Mouse (Mus musculus): ENCODE results near the gene Swap70. TPM values are rescaled to one million over a fixed set of nuclear protein-coding genes. Genes with fewer than 3 reads are reported as not detected.
A peak's percentile ranks its signal among the peaks of the same experiment; 100 is the strongest.

The Swap70 gene
- total RNA-seq, 2 experiments from 2014 or later = 11.5 to 16.2 TPM

DNA sequence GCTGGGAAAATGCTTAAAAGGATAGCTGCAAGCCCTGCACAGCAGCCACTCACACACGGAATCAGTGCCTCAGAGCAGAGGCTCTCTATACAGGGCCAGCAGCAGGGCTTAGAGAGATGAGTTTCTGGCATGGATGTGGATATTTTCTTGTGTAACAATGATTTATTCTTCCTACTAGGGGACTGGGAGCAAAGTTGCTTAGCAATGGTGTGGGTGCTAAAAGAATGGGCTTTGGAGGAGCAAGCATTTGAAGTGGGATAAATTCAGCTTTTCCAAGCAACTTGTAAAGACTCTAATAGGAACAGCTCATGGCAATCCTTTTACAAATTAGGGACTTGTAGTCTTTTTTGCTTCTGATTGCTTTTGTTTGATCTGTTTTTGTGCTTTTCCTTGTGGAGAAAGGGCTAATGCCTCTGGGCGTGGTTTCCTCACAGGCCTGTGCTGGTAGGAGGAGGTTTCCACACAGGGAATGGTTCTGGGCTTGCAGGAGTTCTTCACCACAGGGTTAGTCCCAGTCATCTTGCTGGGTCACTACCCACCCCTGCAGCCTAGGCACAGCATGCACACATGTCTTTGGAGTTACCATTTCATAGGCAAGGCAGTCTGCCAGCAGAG, 16.4 kb downstream of the Swap70 start:
- DNase-seq = no peak

DNA sequence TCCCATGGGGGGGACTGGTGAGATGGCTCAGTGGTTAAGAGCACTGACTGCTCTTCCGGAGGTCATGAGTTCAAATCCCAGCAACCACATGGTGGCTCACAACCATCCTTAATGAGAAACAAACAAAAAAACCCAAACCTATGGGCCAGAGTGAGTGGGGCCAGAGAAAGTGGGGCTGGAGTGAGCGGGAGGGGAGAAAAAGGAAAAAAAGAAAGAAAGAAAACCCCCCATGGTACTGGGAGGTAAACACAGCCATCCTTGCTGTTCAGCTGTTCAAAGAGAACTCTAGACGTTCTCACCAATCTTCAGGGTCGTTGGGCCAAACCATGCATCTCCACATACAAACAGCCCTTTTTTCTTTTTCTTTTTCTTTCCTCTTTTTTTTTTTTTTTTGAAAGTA, 18.1 kb downstream of the Swap70 start:
- DNase-seq = no peak

DNA sequence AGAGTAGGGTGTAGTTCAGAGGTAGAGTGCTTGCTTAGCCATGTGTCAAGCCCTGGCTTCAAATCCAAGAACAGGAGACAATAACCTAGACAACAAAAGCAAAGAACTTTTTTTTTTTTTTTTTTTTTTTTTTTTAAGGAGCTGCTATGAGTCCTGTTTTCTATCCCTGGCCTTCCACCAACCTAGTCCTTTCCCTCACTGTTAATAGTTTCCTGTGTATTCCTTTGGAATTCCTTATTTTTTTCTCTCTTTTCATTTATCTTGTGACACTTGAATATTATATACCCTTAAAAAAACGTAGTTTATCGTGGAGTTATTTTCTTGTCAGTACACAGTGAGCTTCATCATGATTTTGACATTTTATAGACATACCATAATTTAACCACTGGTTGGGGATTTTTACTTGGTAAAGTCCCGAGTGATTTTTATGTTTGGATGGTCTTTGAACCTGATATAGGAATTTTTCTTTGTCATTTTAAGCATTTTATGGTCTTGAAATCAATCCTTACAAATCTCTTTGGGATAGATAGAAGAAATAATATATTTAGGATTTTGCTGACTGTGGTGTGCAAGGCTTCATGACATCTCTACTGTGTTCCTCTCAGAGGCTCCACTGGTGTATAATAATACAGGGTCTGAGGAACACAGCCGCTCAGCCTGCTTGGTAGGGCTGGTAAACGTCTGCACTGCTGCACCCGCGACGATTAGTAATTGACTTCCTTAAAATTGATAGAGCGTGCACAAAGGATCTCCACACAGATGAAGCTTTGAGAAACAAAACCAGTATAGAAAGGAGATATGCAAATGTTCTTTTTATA, 20.2 kb downstream of the Swap70 start:
- DNase-seq = no peak

DNA sequence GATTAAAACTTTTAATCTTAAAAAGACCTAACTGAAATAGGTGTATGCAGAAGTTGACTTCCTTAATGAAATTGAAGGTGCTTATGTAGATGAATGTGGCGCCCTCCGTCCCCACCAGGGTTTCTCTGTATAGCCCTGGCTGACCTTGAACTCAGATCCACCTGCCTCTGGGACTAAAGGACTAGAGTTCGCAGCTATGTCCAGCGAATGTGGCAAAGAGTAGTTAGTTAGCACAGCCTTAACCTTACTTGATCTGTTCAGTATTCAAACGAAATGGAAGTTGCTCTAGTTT, 20.7 kb downstream of the Swap70 start:
- no peak for DNase-seq

DNA sequence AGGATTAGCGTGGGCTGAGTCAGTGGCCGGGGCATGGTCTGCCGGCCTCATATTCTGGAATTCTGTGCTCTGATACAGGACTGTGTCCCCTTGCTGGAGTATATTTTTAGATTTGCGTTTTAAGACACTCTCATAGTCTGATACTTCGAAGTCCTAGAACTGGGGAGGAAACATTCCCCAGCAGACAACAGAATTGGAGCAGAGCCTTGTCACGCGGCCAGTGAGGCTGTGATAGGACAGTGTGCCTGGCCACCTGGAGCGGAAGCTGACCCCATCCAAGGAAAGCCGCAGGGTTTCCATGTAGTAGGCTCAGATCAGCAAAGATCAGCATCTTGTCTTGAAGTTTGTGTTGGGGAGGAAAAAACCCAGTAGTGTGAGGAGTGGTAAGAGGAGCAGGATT, 23.6 kb downstream of the Swap70 start:
- DNase-seq = peak; percentile 56

DNA sequence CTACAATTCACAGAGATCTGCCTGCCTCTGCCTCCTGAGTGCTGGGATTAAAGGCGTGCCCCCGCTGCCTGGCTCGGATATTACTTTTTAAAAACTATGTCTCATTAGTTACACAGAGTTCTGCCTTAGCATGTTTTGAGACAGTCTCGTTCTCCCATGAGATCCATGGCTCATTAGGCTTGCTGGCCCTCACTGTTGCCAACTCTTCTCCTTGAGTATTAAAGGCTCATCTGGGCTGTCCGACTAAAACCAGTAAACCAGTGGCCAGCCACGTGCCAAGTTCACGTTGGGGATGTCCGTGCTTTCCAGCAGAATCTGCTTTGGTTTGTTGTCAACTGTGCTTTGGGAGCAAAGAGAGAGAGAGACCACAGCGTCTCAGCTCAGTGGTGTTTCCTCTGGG, 25.0 kb downstream of the Swap70 start:
- DNase-seq = no peak

DNA sequence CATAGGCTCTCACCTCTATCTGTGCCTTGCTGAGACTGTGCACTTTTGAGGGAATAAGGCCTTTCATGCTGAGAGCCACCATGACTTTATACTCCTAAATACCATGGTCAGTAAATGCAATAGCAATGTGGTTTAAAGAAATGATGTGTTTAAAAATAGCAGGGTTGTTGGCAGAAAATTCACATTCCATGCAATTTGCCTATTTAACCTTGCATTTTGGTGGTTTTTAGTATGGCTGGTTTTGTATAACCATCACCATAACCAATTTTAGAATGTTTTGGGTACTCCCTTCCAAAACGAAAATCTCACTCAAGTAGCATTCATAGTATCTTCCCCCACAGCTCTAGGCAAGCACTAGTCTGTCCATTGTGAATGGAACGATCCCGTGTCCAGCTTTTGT, 26.3 kb downstream of the Swap70 start:
- no peak for DNase-seq

DNA sequence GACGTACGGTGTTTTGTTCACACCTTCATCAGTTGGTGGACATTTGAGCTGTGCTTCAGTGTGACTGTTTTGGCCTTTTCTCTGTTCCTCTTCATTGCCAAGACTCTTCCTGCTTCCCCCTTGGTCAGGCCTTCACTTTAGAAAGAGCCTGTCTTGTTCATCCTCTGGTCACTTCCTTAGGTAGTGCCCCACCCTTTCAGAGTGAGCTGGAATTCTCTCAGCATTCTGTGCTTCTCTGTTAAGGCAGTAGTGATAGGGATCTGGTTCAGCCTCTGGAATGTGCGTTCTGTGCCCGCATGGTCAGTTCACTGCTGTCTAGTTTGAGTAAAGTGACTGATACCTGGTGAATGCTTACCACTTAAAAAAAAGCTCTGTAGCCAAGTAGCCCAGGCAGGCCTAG, 27.2 kb downstream of the Swap70 start:
- DNase-seq = no peak

DNA sequence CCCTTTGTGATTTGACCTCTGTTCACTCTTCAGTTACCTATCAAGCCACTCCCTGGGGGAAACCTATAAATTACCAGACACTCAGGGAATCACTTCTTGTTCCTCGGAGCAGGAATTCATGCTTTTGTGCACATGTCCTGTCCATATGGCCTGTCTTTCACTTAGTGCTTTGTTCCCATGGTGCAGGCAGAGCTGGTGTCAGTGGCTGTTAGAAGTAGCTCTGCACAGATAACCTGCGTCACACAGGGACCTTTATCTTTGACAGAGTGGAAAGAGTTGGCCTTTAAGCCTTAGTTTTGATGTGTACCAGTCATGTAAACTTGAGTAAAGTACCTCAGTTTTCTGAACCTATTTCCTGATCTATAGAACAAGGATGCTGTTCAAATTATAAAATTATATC, 32.4 kb downstream of the Swap70 start:
- no peak for DNase-seq

DNA sequence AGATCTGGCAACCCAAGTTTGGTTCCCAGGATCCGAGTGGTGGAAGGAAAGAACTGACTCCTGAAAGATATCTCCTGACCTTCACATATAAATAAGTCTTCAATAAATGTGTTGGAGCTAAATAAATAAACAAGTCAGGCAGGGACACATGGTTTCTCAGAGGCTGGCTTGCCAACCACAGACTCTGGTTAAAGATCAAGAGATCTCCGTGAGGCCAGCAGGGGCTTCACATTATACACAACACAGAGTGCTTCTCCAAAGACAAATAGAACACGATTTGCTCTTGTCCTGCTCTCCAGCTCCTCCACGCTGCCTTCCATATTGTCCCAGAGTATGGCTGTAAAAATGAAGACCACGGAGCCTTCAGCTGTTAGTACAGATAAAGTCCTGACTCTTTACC, 32.9 kb downstream of the Swap70 start:
- DNase-seq = no peak

DNA sequence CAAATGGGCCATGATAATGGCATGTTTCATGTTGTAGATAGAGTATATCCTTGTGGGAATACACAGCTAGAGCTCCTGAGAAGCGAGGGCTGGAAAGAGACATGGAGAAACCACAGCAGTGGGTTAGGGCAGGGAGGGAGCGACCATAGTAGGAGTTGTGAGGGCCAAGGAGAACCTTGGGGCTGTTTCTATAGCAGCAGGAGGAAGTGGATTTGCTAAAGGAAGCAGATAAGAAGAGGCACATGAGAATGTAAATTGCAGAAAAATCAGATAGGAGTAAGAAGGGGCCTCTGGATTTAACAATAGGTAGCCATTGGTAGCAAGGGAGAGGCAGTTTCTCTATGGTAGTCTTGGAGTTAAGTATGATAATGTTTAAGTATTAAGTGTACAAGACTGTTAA, 35.5 kb downstream of the Swap70 start:
- no peak for DNase-seq

DNA sequence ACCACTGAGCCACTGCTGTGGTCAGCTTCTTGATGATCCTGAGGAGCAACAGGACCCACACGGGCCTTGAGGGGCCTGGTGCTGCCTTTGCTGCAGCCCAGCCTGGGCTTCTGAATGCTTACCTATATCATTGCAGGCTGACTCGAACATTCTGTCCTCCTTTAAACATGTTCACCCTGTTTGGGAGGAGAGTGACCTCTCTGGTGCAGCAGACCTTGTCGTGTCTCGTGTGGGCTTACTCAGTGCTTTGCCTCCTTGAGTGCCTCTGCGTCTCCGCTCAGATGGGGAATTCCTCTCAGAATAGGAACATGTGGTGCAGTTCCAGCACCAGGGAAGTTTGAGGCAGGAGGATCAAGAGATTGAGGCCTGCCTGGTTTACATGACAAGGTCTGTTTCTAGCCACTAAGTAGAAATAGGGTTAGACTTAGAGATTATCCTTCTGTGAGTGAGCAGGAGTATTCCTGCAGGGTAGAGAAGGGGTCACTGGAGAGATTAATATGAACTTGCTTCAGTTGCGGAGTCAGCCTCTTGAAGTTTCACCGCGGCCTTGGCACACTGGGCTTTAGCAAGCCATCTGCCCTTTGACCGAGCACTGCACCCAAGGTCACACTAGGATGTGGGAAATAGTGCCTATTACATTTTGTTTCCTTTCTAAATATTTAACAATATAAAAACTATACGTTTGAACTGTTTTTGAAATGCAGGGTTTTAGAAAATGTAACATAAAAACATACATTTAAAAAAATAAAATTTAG, 36.9 kb downstream of the Swap70 start:
- DNase-seq = no peak

DNA sequence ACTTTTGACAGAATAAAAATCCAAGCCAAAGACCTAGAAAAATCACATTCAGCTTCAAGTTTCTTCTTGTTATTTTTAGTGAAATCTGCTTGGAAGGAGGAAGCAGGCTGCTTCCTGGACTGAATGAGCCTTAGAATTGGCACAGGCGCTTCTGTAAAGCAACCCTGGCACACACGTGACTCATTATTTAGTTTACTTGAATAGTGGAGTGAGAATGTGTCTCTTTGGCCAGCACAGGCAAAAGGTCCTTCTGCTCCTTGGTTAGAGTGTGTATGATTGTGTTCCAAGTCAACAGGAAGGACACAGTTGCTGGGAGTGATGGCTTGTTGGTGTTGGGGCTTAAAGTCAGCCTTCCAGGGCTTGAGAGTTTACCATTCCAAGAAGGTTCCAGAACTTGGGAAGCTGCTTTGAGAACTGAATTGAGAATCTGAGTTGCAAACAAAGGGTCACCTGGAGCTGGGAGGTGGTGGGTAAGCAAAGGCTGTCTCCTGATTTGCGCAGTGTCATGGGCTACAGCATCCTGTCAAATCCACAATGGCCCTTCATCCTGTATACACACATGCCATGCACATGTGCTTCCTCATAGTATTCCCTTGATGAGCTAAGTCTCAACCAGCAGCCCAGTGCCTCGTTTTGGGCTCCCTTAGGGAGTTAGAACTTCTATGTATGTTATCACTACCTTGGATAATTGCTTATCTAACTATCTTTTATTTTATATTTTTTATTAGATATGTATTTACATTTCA, 38.6 kb downstream of the Swap70 start:
- no peak for DNase-seq

DNA sequence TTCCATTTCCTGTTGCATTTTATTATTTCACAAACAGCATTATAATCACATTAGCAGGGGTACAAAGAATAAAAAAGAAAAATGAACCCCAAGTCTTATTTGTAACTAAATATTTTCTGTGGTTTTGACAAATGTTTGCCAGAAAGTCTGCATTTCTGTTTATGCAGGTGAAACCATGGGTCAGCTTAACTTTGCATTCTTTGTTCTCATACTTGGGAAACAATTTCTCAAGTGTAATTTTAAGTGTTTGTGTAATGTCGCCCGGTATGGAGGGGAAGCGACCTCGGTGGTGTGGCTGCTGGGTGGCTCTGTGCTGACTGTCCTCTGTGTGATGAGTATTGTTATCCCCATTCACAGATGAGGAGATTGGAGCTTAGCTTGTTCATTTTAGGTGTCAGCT, 40.3 kb downstream of the Swap70 start:
- DNase-seq = no peak

DNA sequence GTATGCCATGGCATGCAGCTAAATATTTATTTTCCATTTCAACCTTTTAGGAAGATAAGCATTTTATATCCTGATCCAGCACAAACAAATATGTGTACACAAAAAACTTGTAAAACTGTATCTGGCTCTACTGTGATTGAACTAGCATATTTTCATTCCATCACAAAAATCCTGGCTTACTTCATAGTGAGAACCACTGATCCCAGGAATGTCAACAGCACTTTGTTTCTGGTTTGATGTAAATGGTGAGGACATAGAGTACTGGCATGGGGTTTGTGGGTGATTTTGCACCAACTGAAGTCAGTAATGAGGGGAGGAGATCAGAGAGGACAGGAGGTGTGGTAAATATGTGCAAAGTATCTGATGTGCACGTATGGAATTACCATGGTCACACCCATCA, 41.1 kb downstream of the Swap70 start:
- no peak for DNase-seq

DNA sequence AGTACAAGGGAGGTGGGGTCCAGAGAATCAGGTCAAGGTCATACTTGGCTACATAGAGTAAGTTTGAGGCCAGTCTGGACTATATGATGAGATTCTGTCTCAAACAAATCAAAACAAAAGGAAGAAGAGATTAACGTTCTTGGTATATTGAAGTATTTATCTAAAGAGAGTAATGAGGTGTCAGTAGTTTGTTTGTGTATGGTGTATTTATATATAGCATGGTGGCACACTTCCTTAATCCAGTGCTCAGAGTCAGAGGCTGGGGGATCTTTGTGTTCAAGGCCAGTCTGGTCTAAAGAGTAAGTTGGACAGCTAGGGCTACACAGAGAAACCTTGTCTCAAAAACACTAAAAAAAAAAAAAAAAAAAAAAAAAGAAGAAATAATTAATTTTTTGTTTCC, 42.0 kb downstream of the Swap70 start:
- DNase-seq = no peak

DNA sequence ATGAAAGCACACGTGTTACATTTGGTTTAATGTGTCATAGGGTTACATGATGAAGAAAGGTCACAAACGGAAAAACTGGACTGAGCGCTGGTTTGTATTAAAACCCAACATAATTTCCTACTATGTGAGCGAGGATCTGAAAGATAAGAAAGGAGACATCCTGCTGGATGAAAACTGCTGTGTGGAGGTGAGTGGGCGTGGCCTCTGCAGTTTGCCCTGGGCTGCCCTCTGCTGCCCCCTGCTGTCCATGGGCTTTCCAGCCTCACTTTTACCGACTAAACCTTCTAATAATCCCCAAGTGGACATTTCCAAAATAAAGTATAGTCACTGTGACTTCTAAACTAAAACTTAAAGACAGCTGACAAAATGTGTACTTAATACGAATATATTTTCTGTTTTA, 44.3 kb downstream of the Swap70 start:
- DNase-seq = peak; percentile 95

DNA sequence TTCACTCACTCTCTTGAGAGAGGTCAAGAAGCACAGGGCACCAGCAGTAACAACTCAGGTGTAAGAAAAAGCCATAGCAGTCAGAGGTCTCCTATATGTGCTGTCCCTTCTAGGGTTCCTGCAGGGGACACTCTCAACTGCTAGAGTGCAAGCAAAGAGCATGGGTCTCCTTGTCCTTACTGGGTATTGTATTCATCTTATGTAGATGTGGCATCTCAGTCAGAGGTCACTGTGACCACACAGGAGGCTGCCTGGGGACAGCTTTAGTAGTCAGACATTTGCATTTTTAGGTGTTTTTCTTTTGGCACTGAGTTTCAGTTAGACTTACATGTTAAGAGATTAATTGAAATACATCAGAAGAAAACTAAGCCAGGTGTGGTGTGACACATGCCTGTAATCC, 45.5 kb downstream of the Swap70 start:
- DNase-seq = no peak

DNA sequence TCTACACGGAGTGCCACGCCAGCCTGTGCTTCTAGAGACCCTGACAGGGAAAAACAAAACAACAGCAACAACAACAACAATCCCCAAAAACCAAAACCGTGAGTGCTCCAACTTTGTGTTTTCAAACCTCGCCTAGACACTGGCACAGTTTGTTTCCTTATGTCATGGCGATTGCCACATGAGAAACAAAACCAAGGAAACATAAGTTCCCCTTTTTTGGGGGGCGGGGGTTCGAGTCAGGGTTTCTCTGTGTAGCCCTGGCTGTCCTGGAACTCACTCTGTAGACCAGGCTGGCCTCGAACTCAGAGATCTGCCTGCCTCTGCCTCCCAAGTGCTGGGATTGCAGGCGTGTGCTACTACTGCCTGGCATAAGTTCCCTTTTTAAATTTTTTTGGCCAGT, 46.5 kb downstream of the Swap70 start:
- no peak for DNase-seq

DNA sequence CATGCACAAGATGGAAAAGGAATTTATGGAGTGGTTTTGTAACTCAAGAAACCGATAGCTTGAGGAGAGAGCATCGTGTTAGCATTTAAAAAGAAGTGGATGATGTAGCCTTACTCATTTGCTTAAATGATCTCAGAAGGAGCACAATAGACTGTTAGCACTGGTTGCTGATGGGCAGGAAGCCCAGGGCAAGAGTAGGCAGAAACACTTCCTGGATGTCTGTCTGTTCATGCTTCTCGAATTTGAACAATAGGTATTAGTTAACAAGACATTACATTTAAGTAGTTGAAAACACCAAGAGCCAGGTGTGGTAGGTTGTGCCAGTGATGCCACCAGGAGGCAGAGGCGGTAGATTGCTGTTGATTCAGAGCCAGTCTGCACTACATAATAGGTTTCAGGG, 47.0 kb downstream of the Swap70 start:
- no peak for DNase-seq

DNA sequence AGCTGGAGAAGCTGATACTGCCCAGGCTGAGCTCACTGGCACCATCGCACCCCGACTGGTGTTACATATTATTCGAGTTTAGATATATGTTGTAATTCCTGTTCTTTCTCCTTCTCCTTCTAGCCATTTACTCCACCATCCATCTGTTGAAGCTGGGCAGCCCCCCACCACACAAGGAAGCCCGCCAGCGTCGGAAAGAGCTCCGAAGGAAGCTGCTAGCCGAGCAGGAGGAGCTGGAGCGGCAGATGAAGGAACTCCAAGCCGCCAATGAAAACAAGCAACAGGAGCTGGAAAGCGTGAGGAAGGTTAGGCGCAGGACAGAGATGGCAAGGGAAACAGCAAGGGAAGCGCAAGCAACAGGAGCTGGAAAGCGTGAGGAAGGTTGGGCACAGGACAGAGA, 48.3 kb downstream of the Swap70 start:
- no peak for DNase-seq

DNA sequence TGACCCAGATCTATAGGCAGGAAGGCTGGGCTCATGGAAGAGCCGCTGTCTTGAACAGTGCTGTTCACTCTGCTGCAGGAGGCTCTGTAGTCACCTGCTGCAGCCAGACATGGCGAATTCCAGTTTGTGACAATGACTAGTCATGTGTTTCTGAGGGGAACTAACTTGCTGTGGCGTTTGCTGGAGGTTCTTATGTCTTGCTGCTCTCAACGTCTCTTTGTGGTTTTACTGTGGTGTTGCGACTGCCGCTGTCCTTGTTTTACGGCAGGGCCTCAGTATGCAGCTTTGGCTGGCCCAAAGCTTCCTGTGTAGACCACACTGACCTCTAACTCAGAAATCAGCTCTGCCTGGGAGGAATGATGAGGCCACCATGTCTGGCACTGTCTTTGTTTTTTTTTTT, 48.9 kb downstream of the Swap70 start:
- DNase-seq = no peak

DNA sequence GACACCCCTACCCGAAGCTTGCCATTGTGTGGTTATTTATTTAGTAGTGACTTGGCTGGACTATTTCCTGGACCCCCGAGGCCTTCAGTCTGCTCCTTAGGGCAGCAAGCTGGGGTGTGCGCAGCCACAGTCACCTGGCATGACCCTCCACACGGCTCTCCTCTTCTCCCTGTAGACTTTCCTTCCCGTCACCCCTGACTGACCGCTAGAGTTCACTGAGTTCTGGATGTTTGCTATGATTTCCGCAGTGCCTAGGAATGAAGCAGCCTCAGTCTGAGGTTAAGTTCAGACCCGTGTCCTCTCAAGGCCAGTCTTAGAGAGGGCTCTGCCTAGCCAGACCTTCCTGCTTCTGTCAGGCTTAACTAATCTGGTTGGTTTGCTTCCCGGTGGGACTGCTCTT, 50.3 kb downstream of the Swap70 start:
- no peak for DNase-seq

All from gastrocnemius, postnatal 10 days (tissue).